Mouse (Mus musculus): ENCODE data around the gene Gm10300.

The Gm10300 gene

DNA sequence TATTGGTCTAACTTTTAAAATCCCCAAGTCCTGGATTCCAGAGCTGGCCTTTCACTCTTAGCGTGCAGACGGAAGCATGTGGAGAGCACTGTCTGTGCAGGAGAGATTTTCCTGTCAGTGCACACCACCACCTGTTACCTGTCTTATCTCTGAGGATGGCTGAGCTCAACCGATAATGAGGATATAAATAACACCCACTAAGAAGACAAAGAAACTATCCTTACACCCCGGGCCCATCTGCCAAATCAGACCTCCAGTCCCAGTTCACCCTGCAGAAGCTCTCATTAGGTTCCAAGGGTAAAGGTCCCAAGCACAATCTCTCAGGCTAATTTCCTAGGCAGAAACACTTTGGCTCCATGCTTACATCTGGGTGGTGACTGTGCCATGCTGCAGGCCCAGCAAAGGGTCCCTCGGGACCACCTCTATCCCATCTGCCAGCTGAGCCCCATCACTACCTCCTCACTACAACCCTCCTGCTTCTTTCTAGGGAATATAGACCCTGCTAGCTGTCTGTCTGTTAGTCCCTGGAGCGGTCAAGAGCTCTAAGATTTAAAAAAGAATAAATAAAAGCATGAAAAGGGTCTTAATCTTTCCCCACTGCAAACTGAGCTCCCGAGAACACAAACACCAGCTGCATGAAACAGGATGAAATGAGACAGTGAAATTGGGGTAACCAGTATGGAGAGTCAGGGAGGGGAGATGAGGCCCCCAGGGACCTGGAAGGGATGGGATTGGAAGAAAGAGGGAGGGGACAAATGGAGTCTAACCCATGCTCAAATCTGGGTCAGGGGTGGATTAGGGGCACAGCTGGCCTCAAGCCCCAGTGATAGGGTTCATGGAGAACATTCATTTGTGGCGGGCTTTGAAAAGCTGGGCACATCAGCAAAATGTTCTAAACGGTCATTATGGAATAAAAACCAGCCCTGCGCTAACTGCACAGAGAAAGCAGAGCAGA, 22.9 kb upstream of the Gm10300 start:
- no peak for DNase-seq (ENCODE audit: inconsistent ontology term)

DNA sequence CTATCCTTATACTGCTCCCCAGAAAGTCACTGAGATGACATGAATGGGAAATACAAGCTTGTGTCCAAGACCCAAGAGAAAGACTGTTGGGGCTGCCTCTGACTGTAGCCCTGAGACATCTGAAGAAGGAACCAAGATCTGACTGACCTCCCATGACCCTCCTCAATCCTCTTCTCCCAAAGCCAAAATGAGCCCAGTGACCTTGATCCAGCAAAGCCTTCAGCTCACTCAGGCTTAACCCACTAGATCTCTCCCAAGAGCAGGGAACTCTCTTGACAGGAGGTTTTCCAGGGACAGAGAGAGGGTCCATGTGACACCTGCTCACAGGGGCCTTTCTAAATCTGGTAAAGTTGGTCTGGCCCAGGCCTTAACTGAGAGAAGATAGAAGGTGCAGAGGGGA, 17.2 kb upstream of the Gm10300 start:
- no peak for DNase-seq (ENCODE audit: inconsistent ontology term)

GRCm38 (mm10) chr4:132059541-132059940, 15.0 kb upstream of the Gm10300 start:
- no peak for DNase-seq (ENCODE audit: inconsistent ontology term)

DNA sequence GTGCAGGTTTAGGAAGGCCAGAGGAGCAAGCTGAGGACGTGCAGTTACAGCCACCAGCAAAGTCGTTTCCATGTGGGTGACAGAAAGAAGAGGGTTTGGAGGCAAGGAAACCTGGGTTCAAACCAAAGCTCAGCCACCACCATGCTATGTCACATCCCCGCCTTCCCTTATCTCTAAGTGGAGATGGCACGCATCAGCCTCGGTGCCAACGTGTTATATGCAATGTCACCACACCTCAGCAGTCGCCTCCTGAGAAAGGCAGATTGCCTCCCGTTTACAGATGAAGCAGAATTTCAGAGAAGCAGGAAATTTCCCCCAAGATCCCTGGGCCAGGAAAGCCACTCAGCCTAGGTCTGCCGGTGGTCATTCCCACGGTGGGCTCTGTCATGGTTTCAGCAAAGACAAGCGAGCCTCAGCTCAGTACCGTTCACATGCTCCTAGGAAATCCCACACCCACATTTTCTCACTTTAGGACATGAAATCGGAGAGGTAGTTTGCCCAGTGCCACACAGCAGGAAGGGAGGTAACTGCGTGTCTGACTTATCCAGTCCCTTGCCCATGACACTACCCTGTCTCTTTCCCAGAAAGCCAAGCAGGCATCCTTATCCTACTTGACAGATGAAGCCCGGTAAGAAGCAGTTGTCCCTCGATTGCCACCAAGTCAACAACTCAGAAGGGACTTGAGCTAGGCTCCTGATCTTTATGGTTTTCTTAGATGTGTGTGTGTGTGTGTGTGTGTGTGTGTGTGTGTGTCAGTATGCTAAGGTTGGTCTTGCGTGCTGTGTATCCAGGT, 14.3 kb upstream of the Gm10300 start:
- DNase-seq (ENCODE audit: inconsistent ontology term) = no peak

GRCm38 (mm10) chr4:132062289-132062688, 12.2 kb upstream of the Gm10300 start:
- DNase-seq (ENCODE audit: inconsistent ontology term) = no peak

- no peak for DNase-seq (ENCODE audit: inconsistent ontology term)
Measured at GRCm38 (mm10) chr4:132062934-132063884, 11.3 kb upstream of the Gm10300 start.

- no peak for DNase-seq (ENCODE audit: inconsistent ontology term)
Measured at GRCm38 (mm10) chr4:132064550-132064949, 9.9 kb upstream of the Gm10300 start.

GRCm38 (mm10) chr4:132065578-132065977, 8.9 kb upstream of the Gm10300 start:
- DNase-seq (ENCODE audit: inconsistent ontology term) = no peak

DNA sequence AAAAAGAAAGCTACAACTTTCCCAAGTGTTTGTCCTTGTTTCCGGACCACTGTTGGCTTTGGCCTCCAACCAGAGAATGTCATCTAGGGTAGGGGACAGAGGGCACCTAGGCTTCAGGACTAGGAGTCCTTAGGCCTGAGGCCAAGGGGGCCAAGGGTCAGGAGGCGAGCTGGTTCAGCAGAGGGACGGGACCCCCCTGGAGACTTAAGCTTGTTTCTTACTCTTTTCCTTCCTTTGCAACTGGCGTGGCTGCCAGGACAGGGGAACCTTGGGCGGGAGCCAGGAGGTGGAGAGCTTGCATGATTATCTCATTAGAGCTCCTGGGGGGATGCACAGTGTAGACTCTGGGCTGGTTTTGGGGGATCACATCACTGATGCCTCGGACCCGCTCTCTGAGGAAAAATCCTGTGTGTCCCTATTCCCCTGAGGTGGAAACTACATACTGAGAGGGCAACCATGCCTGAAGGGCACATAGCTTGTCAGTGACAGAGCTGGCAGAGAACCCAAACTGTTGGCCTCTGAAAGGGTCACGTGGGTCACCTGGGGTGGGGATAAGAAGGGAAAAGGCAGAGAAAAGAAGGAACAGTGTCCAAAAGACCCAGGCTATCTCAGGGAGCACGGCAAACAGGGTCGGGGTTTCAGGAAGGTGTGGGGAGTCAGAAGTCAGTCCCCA, 8.3 kb upstream of the Gm10300 start:
- peak; percentile 78 for DNase-seq (ENCODE audit: inconsistent ontology term)

DNA sequence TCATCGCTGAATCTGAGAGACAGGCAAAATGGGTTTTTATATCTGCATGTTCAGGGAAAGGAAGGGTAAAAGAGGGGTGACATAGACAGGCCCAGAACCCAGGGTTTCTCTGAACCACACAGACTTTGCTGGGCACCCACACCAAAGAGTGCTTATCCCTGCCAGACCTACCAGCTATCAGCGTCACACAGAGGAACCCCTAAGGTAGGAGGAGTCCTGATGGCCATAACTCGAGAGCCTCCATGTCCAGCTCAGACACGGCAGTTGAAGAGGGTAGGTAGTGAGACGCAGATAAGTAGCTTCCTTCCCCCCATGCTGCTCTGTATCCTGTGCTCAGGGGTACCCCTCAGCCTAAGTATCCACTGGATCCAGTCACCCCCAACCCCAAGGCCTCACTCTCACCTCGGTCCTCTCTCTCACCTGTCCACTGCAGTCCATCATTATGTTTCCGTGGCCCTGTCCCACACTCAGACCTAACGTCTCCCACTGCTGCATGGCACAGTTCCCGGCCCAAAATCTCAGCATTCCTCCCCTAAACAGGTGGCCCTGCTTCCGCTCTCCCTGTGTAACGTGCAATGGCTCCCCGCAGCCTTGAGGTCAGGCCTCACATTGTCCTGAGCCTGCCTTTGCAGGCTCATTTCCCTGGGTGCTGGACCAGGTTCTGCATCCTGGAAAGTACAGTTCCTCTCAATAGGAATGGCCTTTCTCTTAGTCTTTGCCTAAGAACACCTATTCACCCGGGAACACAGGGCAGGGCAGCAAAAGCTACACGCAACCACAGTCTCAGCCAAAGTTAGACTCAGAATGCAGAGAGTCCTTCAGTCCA, 7.2 kb upstream of the Gm10300 start:
- DNase-seq (ENCODE audit: inconsistent ontology term) = no peak

GRCm38 (mm10) chr4:132067938-132068235, 6.6 kb upstream of the Gm10300 start:
- DNase-seq (ENCODE audit: inconsistent ontology term) = no peak

- no peak for DNase-seq (ENCODE audit: inconsistent ontology term)
Measured at GRCm38 (mm10) chr4:132071674-132072073, 2.8 kb upstream of the Gm10300 start.

GRCm38 (mm10) chr4:132072156-132072555, 2.3 kb upstream of the Gm10300 start:
- no peak for DNase-seq (ENCODE audit: inconsistent ontology term)

DNA sequence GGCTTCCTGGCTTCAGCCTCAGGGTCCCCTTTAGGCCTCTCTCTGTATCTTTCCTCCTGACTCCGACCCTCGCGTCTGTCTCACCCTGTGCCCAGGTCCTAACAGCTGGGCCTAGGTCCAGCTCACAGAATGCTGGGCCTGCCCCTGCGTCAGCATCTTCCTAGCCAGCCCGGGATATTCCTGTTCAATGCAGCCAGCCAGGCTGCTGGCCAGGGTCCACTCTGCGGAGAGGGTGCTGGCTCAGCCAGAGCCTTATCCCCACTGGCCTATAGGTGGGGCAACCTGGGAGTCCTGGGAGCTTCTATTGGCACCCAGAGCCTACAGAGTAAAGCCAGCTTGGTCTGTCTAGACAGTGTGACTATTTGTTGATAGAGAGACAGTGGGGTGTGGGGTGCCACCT, 1.6 kb upstream of the Gm10300 start:
- DNase-seq (ENCODE audit: inconsistent ontology term) = no peak

DNA sequence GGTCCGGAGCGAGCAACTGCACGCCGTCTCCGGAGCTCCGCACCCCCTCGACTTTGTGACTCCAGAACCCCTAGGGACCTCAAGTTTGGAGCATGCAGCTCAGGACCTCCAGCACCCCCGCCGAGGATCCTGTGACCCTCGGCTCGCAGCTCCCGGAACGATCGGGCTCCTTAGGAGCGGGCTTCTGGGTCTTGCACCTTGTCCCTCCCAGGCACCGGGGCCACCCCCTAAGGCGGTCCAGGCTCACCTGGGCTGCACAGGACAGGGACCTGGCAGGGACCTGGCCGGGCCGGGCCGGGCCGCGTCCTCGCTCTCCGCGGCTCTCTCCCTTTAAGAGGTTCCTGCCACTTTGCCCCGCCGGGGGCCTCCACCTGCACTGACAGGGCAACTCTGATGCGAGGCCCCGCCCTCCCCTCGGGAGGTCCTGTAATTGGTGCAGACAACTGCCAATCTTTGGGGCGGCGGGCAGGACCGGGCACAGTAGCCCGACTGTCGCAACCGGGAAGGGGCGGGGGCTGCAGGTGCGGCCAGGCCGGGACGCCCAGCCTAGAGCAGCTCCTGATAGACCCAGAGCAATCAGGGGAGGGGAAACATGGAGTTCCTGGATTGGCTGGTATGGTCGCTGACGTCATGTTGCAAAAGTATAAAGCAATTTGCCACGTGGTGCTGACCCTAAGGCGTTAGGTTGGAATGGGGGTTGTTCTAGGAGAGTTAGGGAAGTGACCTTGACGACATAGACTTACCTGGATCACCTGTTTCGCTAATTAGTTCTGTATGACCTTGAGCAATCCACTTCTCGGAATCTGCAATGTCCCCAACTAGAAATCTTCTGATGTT, 654 bp downstream of the Gm10300 start, which contains the start of gene Epb41:
Epb41 (minus strand) TSS at position 389 of the 837 bp plus-strand sequence.
- peak; percentile 99 for DNase-seq (ENCODE audit: inconsistent ontology term)

- no peak for DNase-seq (ENCODE audit: inconsistent ontology term)
Measured at GRCm38 (mm10) chr4:132075796-132076195, 1.3 kb downstream of the Gm10300 start.

- peak; percentile 88 for DNase-seq (ENCODE audit: inconsistent ontology term)
Measured at GRCm38 (mm10) chr4:132076480-132077405, 2.2 kb downstream of the Gm10300 start.

GRCm38 (mm10) chr4:132077445-132077844, 2.9 kb downstream of the Gm10300 start:
- DNase-seq (ENCODE audit: inconsistent ontology term) = no peak
